Mouse (Mus musculus) spleen, postnatal 4 days (tissue): ENCODE data around the gene Pyroxd2.
A peak's percentile ranks its signal among the peaks of the same experiment; 100 is the strongest.

Experiments used
- DNase-seq, 2 experiments: peaks; one replicate each; pipeline ENCODE4 v3.0.0; 2022; ENCODE audit warnings: low spot score in 2 of 2

Pyroxd2 gene

GRCm38 (mm10) chr19:42745084-42745868 is 7.3 kb downstream of the Pyroxd2 start:
- no peak for DNase-seq

DNA sequence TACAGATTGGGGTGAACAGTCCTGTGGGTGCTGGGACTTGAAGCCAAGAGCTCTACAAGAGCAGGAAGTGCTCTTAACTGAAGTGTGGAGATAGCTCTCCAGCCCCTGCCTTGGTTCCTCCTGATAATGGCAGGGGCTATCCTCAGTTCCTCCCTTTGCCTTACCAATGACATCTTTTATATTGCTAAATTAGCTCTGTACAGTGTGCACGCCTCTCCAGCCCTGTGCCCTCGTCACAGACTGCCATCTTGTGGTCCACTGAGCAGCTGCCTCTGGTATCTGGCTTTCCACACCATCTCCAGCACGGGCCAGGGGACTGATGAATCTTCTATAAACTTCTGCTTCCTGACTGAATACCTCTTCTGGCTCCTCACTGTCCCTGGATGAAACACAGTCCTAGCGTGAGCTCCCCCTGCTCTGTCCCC is 8.4 kb downstream of the Pyroxd2 start:
- peak in 1 of 2 experiments; percentile 40 for DNase-seq

DNA sequence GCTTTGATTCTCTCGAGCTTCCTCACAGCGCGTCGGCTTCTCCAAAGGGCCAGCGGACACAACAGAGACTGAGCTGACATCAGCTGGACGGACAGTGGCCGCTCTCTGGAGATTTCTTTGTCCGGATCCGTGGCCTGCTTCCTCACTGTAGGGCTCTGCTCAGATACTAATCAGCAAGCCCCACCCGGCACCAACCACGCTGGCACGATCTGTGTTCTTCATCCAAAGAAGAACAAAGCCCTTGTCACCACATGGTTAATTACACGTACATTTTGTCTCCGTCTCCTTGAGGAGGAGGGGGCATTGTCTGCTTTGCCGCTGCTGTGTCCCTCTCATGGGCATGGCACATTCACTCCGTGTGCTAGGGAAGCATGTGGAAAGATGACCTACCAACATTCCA is 9.3 kb downstream of the Pyroxd2 start:
- no peak for DNase-seq

DNA sequence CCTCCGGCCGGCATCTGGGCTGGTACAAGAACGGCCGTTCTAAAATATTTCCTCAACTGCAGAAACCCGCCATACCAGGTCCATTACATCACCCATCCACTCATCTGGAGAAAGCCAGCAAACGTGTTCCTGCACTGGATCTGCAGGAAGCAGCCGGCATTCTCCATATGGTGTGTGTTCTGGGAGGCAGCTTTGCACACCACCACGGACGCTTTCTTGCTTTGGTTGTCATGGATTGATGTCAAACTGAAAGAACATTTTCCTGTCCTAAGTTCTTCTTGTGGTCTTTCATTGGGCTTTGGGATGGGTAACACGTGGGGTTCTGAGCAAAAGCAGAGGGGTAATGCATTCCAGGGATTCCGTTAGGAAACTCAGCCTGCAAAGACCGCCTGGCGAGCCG is 10.7 kb downstream of the Pyroxd2 start:
- no peak for DNase-seq

DNA sequence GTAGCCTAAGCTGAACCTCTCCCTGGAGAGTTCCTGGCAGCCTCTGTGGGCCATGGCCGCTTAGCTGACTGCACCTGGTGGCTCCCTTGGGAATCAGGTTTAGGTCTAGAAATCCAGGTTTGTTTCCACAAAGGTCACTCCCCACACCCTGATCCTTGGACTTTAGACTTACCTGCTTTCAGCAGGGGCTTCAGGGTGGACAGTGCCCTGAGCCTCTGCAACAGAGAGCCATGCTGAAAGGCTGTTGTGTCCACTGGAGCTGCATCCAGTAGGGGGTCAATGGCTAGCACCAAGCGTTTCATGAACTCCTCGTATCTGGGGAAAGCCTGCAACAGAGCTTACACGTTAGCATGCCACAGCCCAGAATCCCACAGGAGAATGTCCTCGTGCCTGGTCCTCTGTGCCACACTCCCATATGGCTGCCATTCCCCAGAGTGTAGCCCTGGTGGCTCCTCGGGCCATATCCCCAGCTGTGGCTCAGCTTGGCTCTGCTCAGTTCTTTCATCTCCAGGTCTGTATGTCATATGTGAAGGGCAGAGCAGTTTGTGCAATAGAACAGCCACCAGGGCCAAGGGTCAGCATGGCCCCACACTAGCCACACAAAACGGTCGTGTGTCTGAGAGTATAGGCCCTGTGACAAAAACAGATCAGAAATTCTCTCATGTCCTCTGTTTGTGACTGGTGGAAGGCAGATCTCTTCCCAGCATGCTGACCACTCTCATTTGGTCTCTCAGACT is 12.2 kb downstream of the Pyroxd2 start:
- no peak for DNase-seq

- DNase-seq: no peak
Measured at GRCm38 (mm10) chr19:42739734-42740133, 12.8 kb downstream of the Pyroxd2 start.

- no peak for DNase-seq
Measured at GRCm38 (mm10) chr19:42737753-42738152, 14.8 kb downstream of the Pyroxd2 start.

GRCm38 (mm10) chr19:42734982-42735381 is 17.6 kb downstream of the Pyroxd2 start:
- DNase-seq: no peak

- no peak for DNase-seq
Measured at GRCm38 (mm10) chr19:42727424-42727823, 25.2 kb downstream of the Pyroxd2 start.

GRCm38 (mm10) chr19:42726766-42727165 is 25.8 kb downstream of the Pyroxd2 start:
- no peak for DNase-seq

DNA sequence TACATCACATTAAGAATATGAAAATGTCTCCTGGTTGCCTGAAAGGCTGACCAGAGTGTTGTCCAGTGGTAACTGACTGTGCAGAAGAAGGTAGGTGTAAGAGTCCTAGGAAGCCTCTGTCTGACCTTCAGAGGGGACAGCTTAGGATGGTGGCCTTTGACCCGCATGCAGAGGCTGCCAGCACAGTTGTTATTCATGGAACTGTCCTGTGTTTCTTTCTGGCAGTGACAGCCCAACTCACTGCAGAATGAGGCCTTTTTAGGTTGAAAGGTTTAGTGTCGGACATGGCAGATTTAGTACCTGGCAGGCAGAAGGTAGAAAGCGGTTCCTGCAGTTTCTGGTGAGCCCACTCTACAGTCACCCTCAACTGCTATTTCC is 26.6 kb downstream of the Pyroxd2 start:
- DNase-seq: no peak

- no peak for DNase-seq
Measured at GRCm38 (mm10) chr19:42725056-42725972, 27.3 kb downstream of the Pyroxd2 start.

DNA sequence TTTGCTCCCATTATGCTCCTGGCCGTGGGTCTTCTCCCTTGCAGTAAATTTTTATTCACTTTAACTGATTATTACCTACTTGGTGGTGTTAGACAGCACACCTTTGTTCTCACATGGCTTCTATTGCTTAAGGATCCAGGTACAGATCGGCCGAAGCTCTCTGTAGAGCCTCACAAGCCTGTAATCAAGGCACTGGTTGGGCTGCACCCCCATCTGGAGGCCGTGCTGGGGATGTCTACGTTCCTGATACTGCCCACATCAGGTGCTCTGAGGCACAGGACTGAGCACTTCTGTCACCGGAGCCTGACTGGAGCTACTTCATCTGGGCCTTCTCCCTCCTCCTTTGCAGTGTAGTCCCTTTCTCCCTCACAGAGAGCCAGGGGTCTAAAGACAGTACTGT is 29.3 kb downstream of the Pyroxd2 start:
- no peak for DNase-seq

GRCm38 (mm10) chr19:42722500-42722899 is 30.1 kb downstream of the Pyroxd2 start:
- no peak for DNase-seq

DNA sequence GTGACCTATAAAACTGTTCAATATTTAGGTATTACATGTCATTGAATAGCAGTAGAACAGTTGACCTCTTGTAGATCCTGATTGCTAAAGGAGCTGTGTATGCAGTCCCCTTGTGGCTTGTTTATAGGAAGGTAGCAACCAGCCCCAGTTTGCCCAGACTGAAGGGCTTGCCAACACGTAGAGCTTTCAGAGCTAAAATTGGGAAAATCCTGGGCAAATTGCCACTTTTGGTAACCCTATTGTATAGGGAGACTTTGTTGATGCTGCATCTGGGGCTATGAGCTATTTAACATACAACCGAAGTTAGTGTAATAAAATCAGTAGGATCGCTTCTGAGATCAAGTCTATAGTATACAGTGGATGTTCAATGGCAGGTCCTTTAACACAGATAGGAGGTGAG is 34.5 kb downstream of the Pyroxd2 start:
- no peak for DNase-seq

DNA sequence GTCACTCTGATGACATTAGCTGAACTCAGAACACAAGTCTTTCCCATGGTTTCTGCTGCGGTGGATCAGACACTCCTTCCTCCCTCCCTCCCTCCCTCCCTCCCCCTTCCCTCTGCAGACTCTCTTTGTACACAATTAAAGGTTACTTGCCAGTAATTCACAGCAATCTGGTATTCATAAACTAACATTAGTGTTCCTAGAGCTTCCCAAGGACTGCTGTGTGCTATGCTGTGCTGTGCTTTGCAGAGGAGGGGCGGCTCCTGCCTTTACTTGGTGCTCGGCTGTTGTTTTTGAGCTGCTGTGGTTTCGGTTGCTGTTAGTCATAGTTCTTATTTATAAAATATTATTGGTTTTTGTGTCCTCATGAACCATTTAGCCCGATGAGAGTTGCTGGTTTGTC is 34.9 kb downstream of the Pyroxd2 start:
- no peak for DNase-seq

- DNase-seq: no peak
Measured at GRCm38 (mm10) chr19:42716507-42716906, 36.1 kb downstream of the Pyroxd2 start.

DNA sequence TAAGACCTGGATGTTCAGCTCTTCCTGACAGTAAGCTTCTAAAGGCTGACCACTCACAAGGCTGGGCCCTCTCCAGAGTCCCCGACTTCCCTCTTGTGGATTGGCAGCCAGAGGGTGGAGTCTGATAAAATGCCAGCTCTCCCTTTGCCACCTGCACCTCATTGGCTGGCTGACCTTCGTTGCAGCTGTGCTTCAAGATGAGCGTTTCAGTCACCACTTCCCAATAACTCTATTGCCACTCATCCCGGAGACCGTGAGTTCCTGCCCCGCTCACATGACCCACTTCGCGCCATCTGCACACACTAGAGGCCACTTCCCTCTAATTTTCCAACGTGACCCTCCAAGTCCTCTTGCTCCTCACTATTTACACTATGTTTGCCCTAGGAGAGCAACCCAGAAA is 38.8 kb downstream of the Pyroxd2 start:
- no peak for DNase-seq

DNA sequence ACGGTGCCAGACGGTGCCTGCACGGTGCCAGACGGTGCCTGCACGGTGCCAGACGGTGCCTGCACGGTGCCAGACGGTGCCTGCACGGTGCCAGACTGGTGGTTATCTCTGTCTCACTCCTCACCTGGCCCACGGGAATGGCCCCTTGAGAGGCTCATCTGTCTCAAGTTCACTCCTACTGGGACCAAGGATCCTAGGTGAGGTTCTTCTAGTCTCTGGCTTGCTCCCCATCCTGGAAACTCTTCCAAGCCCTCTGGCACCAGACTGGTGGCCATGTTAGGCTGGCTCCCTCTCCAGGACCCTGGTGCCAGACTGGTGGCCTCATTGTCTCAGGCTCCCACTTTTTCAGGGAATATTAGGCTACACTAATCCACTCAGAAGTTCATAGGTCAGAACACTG is 53.1 kb downstream of the Pyroxd2 start:
- DNase-seq: no peak

DNA sequence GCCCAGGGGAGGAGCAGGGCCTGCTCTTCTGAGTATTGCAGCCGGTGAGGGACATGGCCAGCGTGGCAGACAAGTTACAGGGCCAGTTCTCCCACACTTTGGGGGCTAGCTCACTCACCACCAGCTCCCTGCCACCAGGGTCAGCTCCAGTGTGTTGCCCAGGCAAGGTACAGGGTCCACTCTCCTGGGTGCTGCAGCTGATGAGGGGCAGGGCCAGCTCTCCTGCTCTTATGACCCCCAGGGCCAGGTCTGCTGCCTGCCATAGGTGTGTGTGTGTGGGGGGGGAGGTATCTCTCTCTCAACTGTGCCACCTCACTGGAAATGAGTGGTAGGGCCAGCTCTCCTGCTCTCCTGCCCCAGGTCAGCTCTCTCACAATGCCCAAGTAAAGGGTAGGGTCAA is 54.0 kb downstream of the Pyroxd2 start:
- DNase-seq: no peak

- no peak for DNase-seq
Measured at GRCm38 (mm10) chr19:42697336-42697735, 55.2 kb downstream of the Pyroxd2 start.

GRCm38 (mm10) chr19:42690256-42690655 is 62.3 kb downstream of the Pyroxd2 start:
- no peak for DNase-seq
